In genomic region chr15:83527092-83527437, GRCm38 (mm10) we compare ENCODE assay signal across 8 mouse cellular contexts. TPM values are rescaled to one million over a fixed set of nuclear protein-coding genes. Genes with fewer than 3 reads are reported as not detected.
A peak's percentile ranks its signal among the peaks of the same experiment; 100 is the strongest.
DNase-seq lines count a peak whose midpoint lies in the region; ATAC-seq and TF ChIP-seq lines count a peak whose summit lies in the region.

No protein-coding gene starts in this region.

- H3K27ac ChIP-seq in cortical plate, adult 2 months (ENCODE audit: insufficient read depth, low read length), result no peak overlapping the region
- H3K27ac ChIP-seq in hindbrain, embryonic 14.5 days, result no peak overlapping the region

- peaks cover 32% of the 10 kb centered on the region for H3K27me3 ChIP-seq in hindbrain, embryonic 14.5 days (ENCODE audit: control insufficient read depth, insufficient read depth, low read length)

- WGBS in hindbrain, embryonic 14.5 days, result 2% methylated on average over 26 of the region's 26 CpGs

- H3K4me2 ChIP-seq in hindbrain, embryonic 14.5 days (replicated peaks), result peak overlapping the region; percentile 80

- no peaks in the 10 kb centered on the region for H3K9me3 ChIP-seq in hindbrain, embryonic 14.5 days (ENCODE audit: control insufficient read depth, low read length)

- DNase-seq in kidney, postnatal 25 days, result peak; percentile 29 to 61
- DNase-seq in kidney, adult 18-20 months, result no peak
- DNase-seq in hindbrain, embryonic 14.5 days (ENCODE audit: low spot score), result no peak
- DNase-seq in adrenal gland, adult 2 months, result no peak
- no peak for DNase-seq in cerebellum, adult 18-20 months
- no peak for DNase-seq in spleen, adult 18-20 months

- no peak for TF ChIP-seq CTCF in cortical plate, adult 2 months (IDR thresholded peaks at IDR 0.05; ENCODE audit: extremely low read depth, insufficient read depth, low read length)

- ATAC-seq in hindbrain, embryonic 14.5 days (ENCODE audit: low FRiP score), result no peak
- peak; percentile 43 for ATAC-seq in megakaryocyte-erythroid progenitor cell, adult 5-6 weeks (replicated peaks; ENCODE audit: low FRiP score, low TSS enrichment, poor library complexity, severe bottlenecking)

- TF ChIP-seq POLR2A in cortical plate, adult 2 months (IDR thresholded peaks at IDR 0.05; ENCODE audit: extremely low read depth, insufficient read depth, low read length), result no peak

- no peaks in the 10 kb centered on the region for H3K36me3 ChIP-seq in hindbrain, embryonic 14.5 days (replicated peaks; ENCODE audit: control insufficient read depth, insufficient read depth)

- H3K4me3 ChIP-seq in cortical plate, adult 2 months (ENCODE audit: insufficient read depth, low read length), result peak overlapping the region; percentile 34
- H3K4me3 ChIP-seq in hindbrain, embryonic 14.5 days (replicated peaks; ENCODE audit: low read length), result peak overlapping the region; percentile 40

- H3K9ac ChIP-seq in hindbrain, embryonic 14.5 days, result peak overlapping the region; percentile 28

- H3K4me1 ChIP-seq in cortical plate, adult 2 months (ENCODE audit: control insufficient read depth, insufficient read depth, low read length), result no peaks in the 10 kb centered on the region
- peaks cover 10% of the 10 kb centered on the region; the same call in 1 of the 2 replicates for H3K4me1 ChIP-seq in hindbrain, embryonic 14.5 days (replicated peaks; ENCODE audit: control insufficient read depth, insufficient read depth, low read length)

RNA-seq across cellular contexts. Expression of gene Bik, which starts 0.4 kb away (rescaled TPM):
- 0.28 and 0.31 TPM in 2 replicates for polyA plus RNA-seq in cortical plate, adult 2 months (2012; rRNA removed)
- 0.84 and 1.1 TPM in 2 replicates for polyA plus RNA-seq in hindbrain, embryonic 14.5 days (2014; fragmentation: Nextera tagmentation; extraction: Ambion mirVana)
- total RNA-seq in megakaryocyte-erythroid progenitor cell, adult 5-6 weeks (2014; fragmentation: Nextera tagmentation), result 0.37 and 1.7 TPM in 2 replicates
- total RNA-seq in megakaryocyte-erythroid progenitor cell, adult 5-6 weeks (2017), result not detected in 2 replicates
- 1 to 10 TPM; 3.2 to 7.3 TPM for total RNA-seq in adrenal gland, adult 2 months (2021)
- polyA plus RNA-seq in adrenal gland, adult 2 months (2012; rRNA removed), result 9.1 and 11.4 TPM in 2 replicates

RNA-seq across cellular contexts. Expression of gene Ttll1, which starts 16.4 kb away (rescaled TPM):
- 48.5 and 50.1 TPM in 2 replicates for polyA plus RNA-seq in cortical plate, adult 2 months (2012; rRNA removed)
- polyA plus RNA-seq in hindbrain, embryonic 14.5 days (2014; fragmentation: Nextera tagmentation; extraction: Ambion mirVana), result 59.5 and 74.7 TPM in 2 replicates
- total RNA-seq in megakaryocyte-erythroid progenitor cell, adult 5-6 weeks (2014; fragmentation: Nextera tagmentation), result 9.5 and 18.0 TPM in 2 replicates
- total RNA-seq in megakaryocyte-erythroid progenitor cell, adult 5-6 weeks (2017), result 9.2 and 9.5 TPM in 2 replicates
- total RNA-seq in adrenal gland, adult 2 months (2021), result 10 to 100 TPM in 1 of 2 experiments, 1 to 10 TPM in 1; 7.4 to 13.6 TPM
- 4.5 and 4.7 TPM in 2 replicates for polyA plus RNA-seq in adrenal gland, adult 2 months (2012; rRNA removed)

RNA-seq across cellular contexts. Expression of gene Tspo, which starts 36.3 kb away (rescaled TPM):
- 10.1 and 11.5 TPM in 2 replicates for polyA plus RNA-seq in cortical plate, adult 2 months (2012; rRNA removed)
- 10.0 and 12.2 TPM in 2 replicates for polyA plus RNA-seq in hindbrain, embryonic 14.5 days (2014; fragmentation: Nextera tagmentation; extraction: Ambion mirVana)
- total RNA-seq in megakaryocyte-erythroid progenitor cell, adult 5-6 weeks (2014; fragmentation: Nextera tagmentation), result 68.3 and 109 TPM in 2 replicates
- total RNA-seq in megakaryocyte-erythroid progenitor cell, adult 5-6 weeks (2017), result 22.8 and 35.7 TPM in 2 replicates
- total RNA-seq in adrenal gland, adult 2 months (2021), result 100 to 1,000 TPM; 298 to 606 TPM
- 1,564 and 1,830 TPM in 2 replicates for polyA plus RNA-seq in adrenal gland, adult 2 months (2012; rRNA removed)

RNA-seq across cellular contexts. Expression of gene Mcat, which starts 36.5 kb away (rescaled TPM):
- polyA plus RNA-seq in cortical plate, adult 2 months (2012; rRNA removed), result 26.5 and 32.1 TPM in 2 replicates
- polyA plus RNA-seq in hindbrain, embryonic 14.5 days (2014; fragmentation: Nextera tagmentation; extraction: Ambion mirVana), result 33.2 and 37.6 TPM in 2 replicates
- total RNA-seq in megakaryocyte-erythroid progenitor cell, adult 5-6 weeks (2014; fragmentation: Nextera tagmentation), result 21.7 and 28.8 TPM in 2 replicates
- 17.6 and 24.1 TPM in 2 replicates for total RNA-seq in megakaryocyte-erythroid progenitor cell, adult 5-6 weeks (2017)
- 10 to 100 TPM; 26.2 to 45.8 TPM for total RNA-seq in adrenal gland, adult 2 months (2021)
- 86.0 and 113 TPM in 2 replicates for polyA plus RNA-seq in adrenal gland, adult 2 months (2012; rRNA removed)

Comparison
In these comparisons a context has a peak if more than half of its experiments do, and no peak if none do; other contexts are left out.
1. DNase-seq: peak in kidney, postnatal 25 days (2 of 2); none in kidney, adult 18-20 months (single experiment), hindbrain, embryonic 14.5 days (single experiment), adrenal gland, adult 2 months (single experiment), cerebellum, adult 18-20 months (0 of 2) and spleen, adult 18-20 months (0 of 2).
2. RNA of gene Tspo, which starts 36.3 kb away (polyA plus RNA-seq): 1,564 to 1,830 TPM in adrenal gland, adult 2 months; 10.0 to 12.2 TPM in hindbrain, embryonic 14.5 days and 10.1 to 11.5 TPM in cortical plate, adult 2 months; every median in the first group is over 100 times any median in the second.